Mouse (Mus musculus) lung, embryonic 15.5 days (tissue): ENCODE data around the gene Arsb. TPM values are rescaled to one million over a fixed set of nuclear protein-coding genes. Genes with fewer than 3 reads are reported as not detected.
A peak's percentile ranks its signal among the peaks of the same experiment; 100 is the strongest.

Experiments used
- ATAC-seq: fragments of 200-750 bp; cut with Nextera tagmentation; 2 replicates; pipeline ENCODE4 v1.8.0; 2017; ENCODE audit warnings: moderate number of reproducible peaks, borderline replicate concordance; ENCODE audit not compliant: low FRiP score, low TSS enrichment; ENCODE audit errors: extremely low read depth
- H3K27ac ChIP-seq: fragments of 300-500 bp; sonication (generic); 2 replicates; pipeline ENCODE4 v1.5.1; 2015; ENCODE audit warnings: moderate library complexity, mild to moderate bottlenecking, inconsistent platforms
- H3K27me3 ChIP-seq: fragments of 300-500 bp; sonication (generic); 2 replicates; pipeline ENCODE4 v1.6.1; 2015; ENCODE audit warnings: inconsistent platforms
- H3K36me3 ChIP-seq: fragments of 300-500 bp; sonication (generic); 2 replicates; pipeline ENCODE4 v1.6.1; 2015; ENCODE audit warnings: inconsistent platforms
- H3K4me1 ChIP-seq: fragments of 300-500 bp; sonication (generic); 2 replicates; pipeline ENCODE4 v1.6.1; 2015; ENCODE audit warnings: inconsistent platforms
- H3K4me2 ChIP-seq: fragments of 300-500 bp; sonication (generic); 2 replicates; pipeline ENCODE4 v1.6.1; 2015; ENCODE audit warnings: inconsistent platforms, mild to moderate bottlenecking, moderate library complexity
- H3K4me3 ChIP-seq: fragments of 300-500 bp; sonication (generic); 2 replicates; pipeline ENCODE4 v1.5.1; 2015; ENCODE audit warnings: mild to moderate bottlenecking, inconsistent platforms
- H3K9ac ChIP-seq: fragments of 300-500 bp; sonication (generic); 2 replicates; pipeline ENCODE4 v1.6.1; 2015; ENCODE audit warnings: inconsistent platforms
- H3K9me3 ChIP-seq: fragments of 300-500 bp; sonication (generic); 2 replicates; pipeline ENCODE4 v1.6.1; 2016; ENCODE audit warnings: inconsistent platforms
- WGBS: fragments of 180-500 bp; shearing (Covaris S2); methylation state at CpG from one replicate; pipeline ENCODE4 v1.1.7; 2015; 5-methylcytosine and 5-hydroxymethylcytosine counted together
- polyA plus RNA-seq: library from polyadenylated mRNA; unstranded; fragments of >200 nt; fragmentation: Nextera tagmentation; extraction: Ambion mirVana; gene quantifications from 2 replicates; pipeline ENCODE4 v1.2.1, GENCODE M21; 2015

Arsb gene
- polyA plus RNA-seq, 1 experiment from 2014 or later = 14.8 TPM

- Histone ChIP-seq H3K9me3 (no peaks in the 10 kb centered on the region), H3K36me3 (no peaks in the 10 kb centered on the region), H3K4me3 (no peak overlapping the region), H3K9ac (no peak overlapping the region), H3K4me1 (no peaks in the 10 kb centered on the region), H3K4me2 (no peak overlapping the region), H3K27ac (no peak overlapping the region), H3K27me3 (no peaks in the 10 kb centered on the region)
- ATAC-seq = no peak
- WGBS = 94% methylated on average over 8 of the region's 8 CpGs
Observed at GRCm38 (mm10) chr13:93761831-93762230, 9.6 kb upstream of the Arsb start.

DNA sequence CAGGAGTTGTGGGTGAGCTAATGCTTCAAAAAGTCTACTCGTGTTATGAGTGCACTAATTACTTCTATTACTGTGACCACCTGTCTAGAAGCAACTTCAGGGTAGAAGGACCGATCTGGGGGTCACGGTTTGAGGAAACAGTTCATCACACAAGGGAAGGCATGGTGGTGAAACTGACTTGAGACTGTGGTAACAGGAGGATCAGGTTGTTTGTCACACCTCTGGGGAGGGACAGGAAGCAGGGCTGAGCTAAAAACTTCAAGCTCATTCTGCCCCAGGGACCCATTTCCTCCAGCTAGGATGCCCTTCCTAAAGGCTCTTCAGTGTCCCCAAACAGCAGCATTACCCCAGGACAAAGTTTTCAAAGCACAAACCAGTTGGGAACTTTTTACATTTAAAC is 8.6 kb upstream of the Arsb start:
- H3K9ac ChIP-seq = no peak overlapping the region
- no peak for ATAC-seq
- no peaks in the 10 kb centered on the region for H3K9me3 ChIP-seq
- 75% methylated on average over 3 of the region's 3 CpGs for WGBS
- H3K27me3 ChIP-seq = no peaks in the 10 kb centered on the region
- no peaks in the 10 kb centered on the region for H3K36me3 ChIP-seq
- H3K27ac ChIP-seq = no peak overlapping the region
- H3K4me3 ChIP-seq = no peak overlapping the region
- no peak overlapping the region for H3K4me2 ChIP-seq
- no peaks in the 10 kb centered on the region for H3K4me1 ChIP-seq

DNA sequence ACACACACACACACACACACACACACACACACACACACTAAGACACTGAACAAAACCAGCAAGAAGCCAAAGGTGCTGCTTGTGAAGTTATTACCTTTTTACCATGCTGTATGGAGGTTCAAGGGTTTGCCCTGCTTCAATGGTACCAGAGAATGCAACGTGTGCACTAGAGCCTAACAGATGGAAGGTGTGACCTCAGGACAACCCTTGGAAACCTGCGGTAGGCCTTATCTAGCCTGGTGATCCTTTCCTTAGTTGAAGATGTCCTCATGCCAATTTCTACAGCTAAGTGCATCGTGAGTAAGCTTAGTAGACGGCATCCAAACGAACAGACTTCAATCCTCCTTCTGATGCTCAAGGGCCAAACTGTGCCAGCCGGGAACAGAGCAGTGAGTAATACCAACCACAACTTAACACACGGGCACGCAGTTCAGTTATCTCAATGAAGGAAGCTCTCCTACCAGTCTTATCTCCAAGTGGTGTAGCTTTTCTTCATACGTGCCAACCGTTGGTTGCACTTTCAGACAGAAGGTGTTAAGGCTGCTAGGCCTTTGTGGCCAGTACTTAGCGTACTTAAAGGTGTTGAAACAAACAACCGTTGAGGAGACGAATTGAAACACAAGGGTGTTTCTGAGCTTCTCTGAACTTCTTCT is 7.0 kb upstream of the Arsb start:
- Histone ChIP-seq H3K9me3 (no peaks in the 10 kb centered on the region), H3K4me2 (no peak overlapping the region), H3K27me3 (no peaks in the 10 kb centered on the region), H3K36me3 (no peaks in the 10 kb centered on the region), H3K4me1 (no peaks in the 10 kb centered on the region), H3K4me3 (no peak overlapping the region), H3K9ac (no peak overlapping the region), H3K27ac (no peak overlapping the region)
- WGBS = 72% methylated on average over 13 of the region's 13 CpGs
- ATAC-seq = no peak

DNA sequence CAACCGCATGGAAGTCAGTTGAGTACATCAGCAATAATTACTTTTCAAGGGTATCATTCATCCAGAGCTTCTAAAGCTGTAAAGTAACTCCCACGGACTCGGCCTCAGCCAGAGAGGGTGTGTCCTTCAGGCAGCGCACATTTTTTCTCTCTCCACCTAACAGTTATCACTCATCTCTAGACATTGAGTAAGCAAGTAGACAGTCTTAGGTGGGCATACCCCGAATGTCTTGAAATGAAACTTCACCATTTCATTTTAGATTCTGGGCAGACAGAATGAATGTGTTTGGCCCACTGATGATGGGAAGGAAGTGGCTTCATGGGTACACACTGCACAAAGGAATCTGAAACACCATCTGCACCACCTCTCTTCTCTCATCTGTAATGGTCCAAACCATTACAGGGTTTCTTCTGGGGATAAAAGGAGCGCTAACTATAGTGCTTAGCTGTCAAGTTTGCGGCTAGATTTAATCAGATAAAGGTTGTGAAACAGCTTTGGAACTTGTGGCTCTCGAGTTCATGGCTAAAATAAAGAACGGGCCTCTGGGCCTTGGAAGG is 321 bp upstream of the Arsb start:
- 23% methylated on average over 9 of the region's 9 CpGs for WGBS
- ATAC-seq = no peak; the same call in 1 of the 2 replicates
- H3K9ac ChIP-seq = peak overlapping the region; percentile 74
- no peaks in the 10 kb centered on the region for H3K9me3 ChIP-seq
- H3K27me3 ChIP-seq = no peaks in the 10 kb centered on the region
- peaks cover 10% of the 10 kb centered on the region; the same call in 1 of the 2 replicates for H3K4me1 ChIP-seq
- H3K4me3 ChIP-seq = peak overlapping the region; percentile 66
- peak overlapping the region; percentile 95 for H3K4me2 ChIP-seq
- H3K27ac ChIP-seq = peak overlapping the region; percentile 87
- H3K36me3 ChIP-seq = no peaks in the 10 kb centered on the region

DNA sequence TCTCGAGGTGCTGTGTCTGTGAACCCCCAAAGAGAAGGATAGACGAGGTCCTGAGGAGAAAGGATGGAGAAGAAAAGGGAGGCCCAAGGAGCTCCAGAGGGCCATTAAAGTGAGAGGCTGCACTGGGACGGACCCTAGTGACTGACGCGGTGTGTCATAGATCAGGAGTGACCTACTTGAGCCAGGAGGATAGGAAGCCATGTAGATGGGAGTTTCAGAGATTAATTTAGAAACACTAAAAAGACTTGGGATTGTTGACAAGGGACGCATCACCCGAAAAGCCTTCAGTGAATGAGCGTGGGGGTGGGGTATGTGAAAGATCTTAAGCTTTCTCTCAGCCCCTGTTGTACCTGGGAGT is 828 bp downstream of the Arsb start:
- no peak; the same call in 1 of the 2 replicates for ATAC-seq

GRCm38 (mm10) chr13:93772861-93773260 is 1.4 kb downstream of the Arsb start:
- H3K9ac ChIP-seq = no peak overlapping the region
- H3K4me1 ChIP-seq = peaks cover 10% of the 10 kb centered on the region; the same call in 1 of the 2 replicates
- no peak overlapping the region for H3K27ac ChIP-seq
- 66% methylated on average over 7 of the region's 7 CpGs for WGBS
- no peak overlapping the region; the same call in 1 of the 2 replicates for H3K4me3 ChIP-seq
- H3K9me3 ChIP-seq = no peaks in the 10 kb centered on the region
- H3K36me3 ChIP-seq = no peaks in the 10 kb centered on the region
- H3K27me3 ChIP-seq = no peaks in the 10 kb centered on the region
- no peak for ATAC-seq
- peak overlapping the region; percentile 95 for H3K4me2 ChIP-seq

More for the DNA sequence above, 828 bp downstream of the Arsb start:
- H3K4me2 ChIP-seq = peak overlapping the region; percentile 95
- H3K4me1 ChIP-seq = peaks cover 10% of the 10 kb centered on the region; the same call in 1 of the 2 replicates
- peak overlapping the region; percentile 66 for H3K4me3 ChIP-seq
- H3K27me3 ChIP-seq = no peaks in the 10 kb centered on the region
- H3K27ac ChIP-seq = peak overlapping the region; percentile 87; the same call in 1 of the 2 replicates
- peak overlapping the region; percentile 74 for H3K9ac ChIP-seq
- no peaks in the 10 kb centered on the region for H3K9me3 ChIP-seq
- 26% methylated on average over 8 of the region's 8 CpGs for WGBS
- H3K36me3 ChIP-seq = no peaks in the 10 kb centered on the region

DNA sequence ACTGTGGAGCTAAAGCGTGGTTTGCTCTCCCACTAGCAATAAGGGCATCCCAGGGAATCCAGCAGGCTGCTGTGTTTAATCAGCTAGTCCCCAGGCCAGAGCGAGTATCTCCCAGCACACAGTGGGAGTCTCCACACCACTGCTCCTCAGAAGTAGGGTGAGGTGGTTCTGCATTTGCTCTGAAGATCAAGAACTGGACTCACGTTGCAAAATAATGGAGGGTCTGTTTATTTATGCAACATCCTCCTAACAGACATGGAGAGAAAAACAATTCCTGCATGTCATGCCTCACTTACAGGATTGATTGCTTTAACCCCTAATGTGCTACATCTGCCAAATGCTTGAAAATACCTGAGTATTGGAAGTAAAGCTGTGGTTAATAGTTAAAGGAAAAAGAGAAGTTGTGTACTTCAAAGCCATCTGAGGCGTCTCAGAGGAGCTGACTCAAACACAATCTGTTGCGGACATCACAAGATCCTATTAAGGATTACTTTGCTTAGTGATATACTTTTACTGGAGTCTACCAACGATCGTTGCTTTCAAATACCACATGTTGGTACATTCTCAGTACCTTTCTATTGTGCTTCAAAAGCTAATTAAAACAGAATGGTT is 2.4 kb downstream of the Arsb start:
- H3K27ac ChIP-seq = no peak overlapping the region
- 54% methylated on average over 7 of the region's 7 CpGs for WGBS
- no peak overlapping the region for H3K4me2 ChIP-seq
- H3K36me3 ChIP-seq = no peaks in the 10 kb centered on the region
- H3K4me3 ChIP-seq = no peak overlapping the region
- ATAC-seq = no peak
- H3K27me3 ChIP-seq = no peaks in the 10 kb centered on the region
- H3K4me1 ChIP-seq = peaks cover 10% of the 10 kb centered on the region; the same call in 1 of the 2 replicates
- H3K9me3 ChIP-seq = no peaks in the 10 kb centered on the region
- no peak overlapping the region for H3K9ac ChIP-seq

DNA sequence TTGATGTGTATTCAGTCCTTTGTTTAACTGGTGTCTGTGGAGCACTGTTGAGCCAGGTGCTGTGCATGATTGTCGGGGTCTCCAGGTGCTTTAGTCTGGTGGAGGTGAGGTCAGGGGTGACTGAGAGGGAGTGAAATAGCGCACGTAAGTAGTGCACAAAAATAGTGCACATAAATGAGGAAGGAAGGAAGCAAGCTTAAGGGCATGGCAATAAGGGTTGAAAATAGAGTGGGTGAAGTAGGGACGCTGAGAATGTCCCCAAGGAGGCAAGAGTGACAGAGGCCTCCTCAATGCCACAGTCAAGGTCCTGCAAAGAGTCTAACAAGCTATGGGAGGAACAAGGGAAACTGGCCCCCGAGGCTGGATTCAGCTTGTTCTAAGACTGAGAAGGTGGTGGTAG is 11.4 kb downstream of the Arsb start:
- Histone ChIP-seq H3K9ac (no peak overlapping the region), H3K4me2 (no peak overlapping the region), H3K9me3 (no peaks in the 10 kb centered on the region), H3K4me1 (peaks cover 7% of the 10 kb centered on the region), H3K4me3 (no peak overlapping the region), H3K27ac (no peak overlapping the region), H3K36me3 (no peaks in the 10 kb centered on the region), H3K27me3 (no peaks in the 10 kb centered on the region)
- 82% methylated on average over 5 of the region's 5 CpGs for WGBS
- no peak for ATAC-seq

DNA sequence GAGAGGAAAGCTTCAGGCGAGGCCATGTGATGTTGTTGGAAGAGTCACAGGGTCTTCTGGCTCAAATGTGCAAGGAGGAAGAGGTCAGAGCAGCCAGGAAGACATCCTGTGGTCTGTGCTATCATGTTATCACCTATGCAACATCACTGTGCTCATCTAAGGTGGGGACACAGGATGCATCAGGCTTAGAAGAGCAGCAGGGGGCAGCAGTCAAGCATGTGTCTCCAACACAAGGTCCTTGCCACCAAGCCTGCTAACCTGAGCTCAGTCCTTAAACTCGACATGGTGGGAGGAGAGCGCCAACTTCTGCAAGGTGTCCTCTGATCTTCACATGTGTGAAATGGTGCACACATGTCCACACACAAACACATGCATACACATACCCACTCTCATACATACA is 13.9 kb downstream of the Arsb start:
- Histone ChIP-seq H3K4me3 (no peak overlapping the region), H3K4me2 (no peak overlapping the region), H3K4me1 (peaks cover 16% of the 10 kb centered on the region), H3K27me3 (no peaks in the 10 kb centered on the region), H3K36me3 (no peaks in the 10 kb centered on the region), H3K9ac (no peak overlapping the region), H3K9me3 (no peaks in the 10 kb centered on the region), H3K27ac (no peak overlapping the region)
- no peak for ATAC-seq
- 80% methylated on average over 3 of the region's 3 CpGs for WGBS

- no peaks in the 10 kb centered on the region for H3K9me3 ChIP-seq
- H3K4me1 ChIP-seq = peaks cover 16% of the 10 kb centered on the region
- no peaks in the 10 kb centered on the region for H3K27me3 ChIP-seq
- H3K4me2 ChIP-seq = no peak overlapping the region
- no peak overlapping the region for H3K4me3 ChIP-seq
- no peak overlapping the region for H3K27ac ChIP-seq
- WGBS = 76% methylated on average over 2 of the region's 2 CpGs
- no peak overlapping the region for H3K9ac ChIP-seq
- H3K36me3 ChIP-seq = no peaks in the 10 kb centered on the region
- ATAC-seq = no peak
Observed at GRCm38 (mm10) chr13:93786051-93786450, 14.6 kb downstream of the Arsb start.

DNA sequence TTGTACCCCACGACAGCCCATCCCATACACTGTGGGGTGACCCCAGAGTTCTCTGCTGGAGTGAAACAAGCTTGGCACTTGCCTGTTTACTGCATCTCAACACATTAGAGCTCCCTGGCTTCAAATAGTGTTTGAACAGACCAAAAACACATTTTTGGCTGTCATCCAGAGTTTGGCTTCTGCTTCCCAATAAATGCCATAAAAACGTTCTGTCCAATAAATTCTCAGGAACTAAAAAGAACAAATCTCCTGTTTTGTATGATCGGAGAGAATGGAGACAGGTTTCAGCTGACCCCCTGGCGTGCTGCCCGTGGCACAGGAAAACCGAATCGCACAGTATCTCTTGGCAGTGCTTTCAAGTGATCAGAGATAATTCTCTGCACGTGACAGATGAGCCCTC is 16.2 kb downstream of the Arsb start:
- H3K9ac ChIP-seq = no peak overlapping the region
- 36% methylated on average over 8 of the region's 8 CpGs for WGBS
- no peaks in the 10 kb centered on the region for H3K36me3 ChIP-seq
- H3K4me2 ChIP-seq = no peak overlapping the region
- no peak overlapping the region for H3K4me3 ChIP-seq
- peaks cover 16% of the 10 kb centered on the region for H3K4me1 ChIP-seq
- no peaks in the 10 kb centered on the region for H3K9me3 ChIP-seq
- H3K27ac ChIP-seq = no peak overlapping the region
- no peaks in the 10 kb centered on the region for H3K27me3 ChIP-seq
- no peak; the same call in 1 of the 2 replicates for ATAC-seq

GRCm38 (mm10) chr13:93792945-93793642 is 21.7 kb downstream of the Arsb start:
- no peak overlapping the region for H3K27ac ChIP-seq
- ATAC-seq = peak; percentile 75; the same call in 1 of the 2 replicates
- no peaks in the 10 kb centered on the region for H3K9me3 ChIP-seq

More at GRCm38 (mm10) chr13:93792945-93793642, 21.7 kb downstream of the Arsb start:
- WGBS = 44% methylated on average over 11 of the region's 11 CpGs
- no peak overlapping the region for H3K9ac ChIP-seq
- H3K4me2 ChIP-seq = no peak overlapping the region
- no peaks in the 10 kb centered on the region for H3K27me3 ChIP-seq
- no peak overlapping the region for H3K4me3 ChIP-seq
- peaks cover 9% of the 10 kb centered on the region; the same call in 1 of the 2 replicates for H3K4me1 ChIP-seq
- H3K36me3 ChIP-seq = no peaks in the 10 kb centered on the region
